Mouse (Mus musculus) stomach, postnatal 0 days (tissue): ENCODE measurements at regions not wholly inside any gene's neighbourhood (a gene's known extent, or its start where the extent isn't known, plus 50 kb on each side); places are given as distances from the start of the nearest gene placed in this dataset.
A peak's percentile ranks its signal among the peaks of the same experiment; 100 is the strongest.
"Not testable (repeated sequence)": the region's sequence is repeated elsewhere in the genome, so short reads cannot be mapped to it uniquely, and the experiment has no call there.

Experiments
- ATAC-seq: fragments of 200-750 bp; cut with Nextera tagmentation; 2 replicates; pipeline ENCODE4 v1.8.0; 2017; ENCODE audit not compliant: low FRiP score, low TSS enrichment
- DNase-seq: peaks from one replicate; pipeline ENCODE4 v3.0.0-alpha.2; 2016; ENCODE audit warnings: low spot score
- H3K27ac ChIP-seq: fragments of 300-500 bp; sonication (generic); replicated peaks from 2 replicates; pipeline ENCODE4 v1.5.1; 2014; ENCODE audit warnings: mild to moderate bottlenecking, control low read depth
- H3K27me3 ChIP-seq: fragments of 300-500 bp; sonication (generic); 2 replicates; pipeline ENCODE4 v1.6.1; 2014; ENCODE audit warnings: low read length; ENCODE audit not compliant: control insufficient read depth, insufficient read depth
- H3K36me3 ChIP-seq: fragments of 300-500 bp; sonication (generic); 2 replicates; pipeline ENCODE4 v1.6.1; 2014; ENCODE audit warnings: low read length, mixed read lengths; ENCODE audit not compliant: control insufficient read depth, insufficient read depth
- H3K4me1 ChIP-seq: fragments of 300-500 bp; sonication (generic); replicated peaks from 2 replicates; pipeline ENCODE4 v1.6.1; 2014; ENCODE audit warnings: antibody characterized with exemption; ENCODE audit not compliant: control insufficient read depth, insufficient read depth
- H3K4me2 ChIP-seq: fragments of 300-500 bp; sonication (generic); replicated peaks from 2 replicates; pipeline ENCODE4 v1.6.1; 2014; ENCODE audit warnings: low read depth, mild to moderate bottlenecking, control low read depth, moderate library complexity
- H3K4me3 ChIP-seq: fragments of 300-500 bp; sonication (generic); 2 replicates; pipeline ENCODE4 v1.5.1; 2014; ENCODE audit warnings: low read depth, low read length, control low read depth
- H3K9ac ChIP-seq: fragments of 300-500 bp; sonication (generic); 2 replicates; pipeline ENCODE4 v1.6.1; 2014; ENCODE audit warnings: mild to moderate bottlenecking, low read length, control low read depth, mixed read lengths
- H3K9me3 ChIP-seq: fragments of 300-500 bp; sonication (generic); 2 replicates; pipeline ENCODE4 v1.6.1; 2016; ENCODE audit warnings: low read length; ENCODE audit not compliant: control insufficient read depth
- CTCF ChIP-seq: IDR thresholded peaks from 2 replicates; pipeline ENCODE4 v1.5.1; 2016; ENCODE audit warnings: antibody characterized with exemption, low read depth, mild to moderate bottlenecking, moderate library complexity
- EP300 ChIP-seq: optimal IDR thresholded peaks from 2 replicates; pipeline ENCODE3; 2016; ENCODE audit warnings: antibody characterized with exemption
- WGBS: fragments of 180-500 bp; shearing (Covaris S2); extraction: QIAGEN DNeasy Blood & Tissue Kit; methylation state at CpG from one replicate; pipeline ENCODE4 v1.1.7; 2014; 5-methylcytosine and 5-hydroxymethylcytosine counted together

DNA sequence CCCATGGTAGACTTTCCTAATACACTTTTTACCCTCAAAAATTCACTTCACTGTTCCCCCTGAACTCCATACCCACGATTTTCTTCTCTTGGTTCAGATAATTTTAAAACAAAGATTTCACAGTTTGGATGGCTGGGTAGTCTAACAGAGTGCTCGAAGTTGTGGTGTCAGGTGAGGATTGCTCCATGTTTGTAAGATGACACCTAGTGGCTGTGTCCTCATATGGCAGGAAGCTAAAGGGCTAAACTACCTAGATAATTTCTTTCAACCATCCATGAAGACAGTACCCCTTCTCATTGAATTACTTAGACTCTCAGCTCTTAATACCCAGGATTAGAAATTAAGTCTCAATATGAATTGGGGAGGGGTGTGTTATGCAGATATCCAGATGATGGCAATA, 708.9 kb upstream of the Cypt1 start:
- H3K36me3 ChIP-seq = no peaks in the 10 kb centered on the region
- no peak overlapping the region for H3K27ac ChIP-seq
- no peaks in the 10 kb centered on the region for H3K27me3 ChIP-seq
- 29% methylated on average over 2 of the region's 2 CpGs for WGBS
- no peak for DNase-seq
- H3K4me1 ChIP-seq = no peaks in the 10 kb centered on the region
- H3K4me2 ChIP-seq = no peak overlapping the region
- no peak overlapping the region for H3K4me3 ChIP-seq
- TF ChIP-seq CTCF (peak; percentile 50), EP300 (no peak)
- no peak for ATAC-seq
- H3K9ac ChIP-seq = no peak overlapping the region
- no peaks in the 10 kb centered on the region for H3K9me3 ChIP-seq

DNA sequence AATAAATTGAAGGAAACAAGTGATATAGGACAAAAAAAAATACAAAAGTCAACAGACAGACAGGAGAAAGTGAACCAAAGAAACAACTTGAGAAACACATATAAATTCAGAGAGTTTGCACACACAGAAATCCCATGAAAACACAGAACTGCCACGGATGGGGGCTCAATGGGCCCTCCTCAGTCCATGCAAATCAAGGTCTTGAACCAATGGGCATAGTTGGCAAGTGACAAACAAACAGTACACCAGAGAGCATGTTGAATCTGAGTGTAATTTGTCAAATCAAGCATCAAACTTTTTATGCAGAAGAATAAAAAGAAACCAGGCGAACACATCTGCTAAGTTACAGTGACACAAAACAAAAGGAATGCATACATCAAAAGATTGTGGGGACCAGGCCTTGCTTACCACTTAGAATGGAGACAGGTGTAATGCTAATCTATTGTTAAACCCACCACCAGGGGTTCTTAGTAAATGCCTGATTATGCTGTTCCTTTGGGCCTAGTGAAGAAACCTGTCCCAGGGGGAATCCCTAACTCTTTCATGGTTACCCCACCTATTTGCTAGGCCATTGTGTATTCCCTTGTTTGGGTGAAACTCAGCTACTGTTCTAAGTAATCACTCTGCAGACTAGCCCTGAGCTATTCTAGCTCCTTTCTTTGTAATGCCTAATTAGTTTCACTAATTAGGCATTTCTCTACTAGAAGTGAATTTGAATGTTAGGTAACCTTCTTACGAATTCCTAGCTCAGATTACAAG, 676.4 kb upstream of the Cypt1 start:
- not testable (repeated sequence) for H3K27me3 ChIP-seq, ATAC-seq, H3K9ac ChIP-seq, H3K4me2 ChIP-seq, H3K27ac ChIP-seq, H3K36me3 ChIP-seq, DNase-seq, H3K4me3 ChIP-seq, H3K4me1 ChIP-seq, H3K9me3 ChIP-seq
- 51% methylated on average over 3 of the region's 3 CpGs for WGBS
